Mouse (Mus musculus) heart, postnatal 0 days (tissue): ENCODE data around the gene Cntn4.

Experiments used
- CTCF ChIP-seq: IDR thresholded peaks from 2 replicates; pipeline ENCODE4 v1.5.1; 2016; ENCODE audit warnings: antibody characterized with exemption, control low read depth, low read depth
- EP300 ChIP-seq: IDR thresholded peaks from 2 replicates; pipeline ENCODE4 v1.6.1; 2016; ENCODE audit warnings: antibody characterized with exemption, low read depth

DNA sequence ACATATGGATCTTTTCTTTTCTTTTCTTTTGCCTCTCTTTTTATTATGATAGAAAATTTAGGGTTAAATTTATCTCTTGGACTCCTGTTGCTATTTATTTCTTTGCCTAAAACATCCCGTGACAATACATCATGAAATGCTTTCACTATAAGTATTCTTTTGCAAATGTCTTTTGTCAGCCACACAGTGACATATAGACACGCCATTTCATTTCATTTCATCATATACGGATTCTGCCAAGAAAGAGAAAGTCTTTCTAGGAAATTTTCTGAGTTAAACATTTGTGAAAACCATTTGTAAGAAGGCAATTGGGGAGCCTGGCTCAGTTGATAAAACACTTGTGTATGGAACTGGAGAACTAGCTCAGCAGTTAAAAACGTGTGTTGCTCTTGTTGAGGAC, 625.0 kb downstream of the Cntn4 start:
- TF ChIP-seq CTCF (no peak), EP300 (no peak)
